Mouse (Mus musculus): ENCODE measurements around the gene Gpr34. TPM values are rescaled to one million over a fixed set of nuclear protein-coding genes. Genes with fewer than 3 reads are reported as not detected.

The Gpr34 gene
- 2.3 and 2.4 TPM in 2 replicates for polyA plus RNA-seq (2015; fragmentation: Nextera tagmentation; extraction: Ambion mirVana)

DNA sequence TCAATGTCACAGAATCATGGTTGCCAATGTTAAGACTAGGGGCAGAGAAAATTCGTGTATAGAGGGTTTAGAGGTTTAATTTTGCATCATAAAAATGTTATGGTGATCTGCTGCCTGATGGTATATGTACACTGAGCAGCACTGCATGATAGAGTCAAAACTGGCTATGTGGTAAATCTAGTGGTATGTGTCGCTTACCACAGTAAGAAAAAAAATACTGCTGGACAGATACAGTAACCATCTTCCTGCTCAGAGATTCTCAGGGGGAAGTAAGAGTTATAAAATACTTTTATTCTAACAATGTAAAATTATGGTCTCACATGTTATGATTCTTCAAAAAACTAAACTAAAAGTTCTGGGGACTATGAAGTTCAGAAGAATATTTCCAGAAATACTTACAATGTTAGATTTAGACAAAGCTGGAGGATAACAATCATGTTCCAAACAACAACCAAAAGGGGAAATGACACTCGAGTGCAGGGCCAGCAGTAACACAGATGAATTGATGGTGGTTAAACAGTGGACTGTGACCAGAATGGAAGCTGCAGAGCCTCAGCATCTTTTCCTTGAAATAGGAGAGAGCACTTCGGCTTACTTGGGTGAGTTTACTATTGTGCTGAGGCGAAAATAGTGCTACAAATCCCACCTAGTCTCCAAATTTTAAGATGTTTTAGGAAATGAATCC, at the start of gene Gpr34:
Gene Gpr34, plus strand, starts transcription at position 491 of the 685 bp plus-strand sequence.
- no peak within 1 kb of the TSS for H3K27ac ChIP-seq
- H3K9me3 ChIP-seq (replicated peaks) = no peaks in the 10 kb centered on the region
- H3K9ac ChIP-seq = no peak within 1 kb of the TSS
- H3K36me3 ChIP-seq (ENCODE audit: poor library complexity, severe bottlenecking) = no peaks in the 10 kb centered on the region
- ATAC-seq = no peak
- WGBS = 79% methylated on average over 5 of the region's 5 CpGs
- no peak within 1 kb of the TSS for H3K4me3 ChIP-seq
- H3K4me1 ChIP-seq = no peaks in the 10 kb centered on the region
- no peaks in the 10 kb centered on the region for H3K27me3 ChIP-seq
- H3K4me2 ChIP-seq = no peak within 1 kb of the TSS

DNA sequence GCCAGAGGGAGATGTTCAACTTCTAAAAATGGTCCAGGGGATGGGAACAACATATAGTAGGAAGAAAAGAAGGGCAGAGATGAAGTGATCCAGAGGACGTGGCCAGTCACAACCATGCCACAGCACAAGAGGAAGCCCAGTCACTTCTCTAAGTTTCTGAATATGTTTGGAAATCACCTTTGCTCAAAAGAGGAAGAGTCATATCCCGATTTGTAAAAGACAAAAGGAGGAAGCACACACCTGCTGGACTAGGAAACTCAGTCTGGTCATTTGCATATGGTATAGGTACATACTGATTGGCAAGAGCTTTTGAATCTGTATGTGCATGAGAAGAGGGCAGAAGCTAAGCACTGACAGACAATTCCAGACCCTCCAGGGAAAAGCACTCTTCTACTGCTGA, 32.5 kb upstream of the Gpr34 start:
- 70% methylated on average over 2 of the region's 2 CpGs for WGBS
- H3K4me3 ChIP-seq = no peak overlapping the region
- H3K9me3 ChIP-seq (replicated peaks) = no peaks in the 10 kb centered on the region
- no peak for ATAC-seq
- no peak overlapping the region for H3K27ac ChIP-seq
- H3K4me2 ChIP-seq = no peak overlapping the region
- H3K9ac ChIP-seq = no peak overlapping the region
- H3K27me3 ChIP-seq = no peaks in the 10 kb centered on the region
- no peaks in the 10 kb centered on the region for H3K36me3 ChIP-seq (ENCODE audit: poor library complexity, severe bottlenecking)
- no peaks in the 10 kb centered on the region for H3K4me1 ChIP-seq

DNA sequence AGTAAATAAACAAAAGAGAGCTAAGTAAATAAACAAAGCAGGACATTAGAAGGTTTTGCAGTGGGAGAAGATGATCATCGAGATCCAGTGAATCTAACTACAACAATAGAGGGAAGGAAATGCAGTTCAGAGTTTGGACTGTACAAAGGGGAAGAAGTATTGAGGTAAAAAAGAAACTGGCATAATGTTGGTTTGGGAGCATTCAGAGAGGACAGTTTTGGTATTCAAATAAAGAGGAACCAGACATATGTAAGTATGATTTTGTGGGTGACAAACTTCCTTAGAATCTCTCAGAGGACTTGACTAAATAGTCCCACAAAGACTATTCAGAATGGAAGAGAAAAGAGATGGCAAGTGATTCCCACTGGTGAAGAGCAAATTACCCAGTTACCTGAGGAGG, 31.9 kb upstream of the Gpr34 start:
- Histone ChIP-seq H3K36me3 (ENCODE audit: poor library complexity, severe bottlenecking) (no peaks in the 10 kb centered on the region), H3K4me1 (no peaks in the 10 kb centered on the region), H3K4me3 (no peak overlapping the region), H3K27ac (no peak overlapping the region), H3K9me3 (replicated peaks) (no peaks in the 10 kb centered on the region), H3K9ac (no peak overlapping the region), H3K4me2 (no peak overlapping the region), H3K27me3 (no peaks in the 10 kb centered on the region)
- 84% methylated on average over 1 of the region's 1 CpGs for WGBS
- no peak for ATAC-seq

DNA sequence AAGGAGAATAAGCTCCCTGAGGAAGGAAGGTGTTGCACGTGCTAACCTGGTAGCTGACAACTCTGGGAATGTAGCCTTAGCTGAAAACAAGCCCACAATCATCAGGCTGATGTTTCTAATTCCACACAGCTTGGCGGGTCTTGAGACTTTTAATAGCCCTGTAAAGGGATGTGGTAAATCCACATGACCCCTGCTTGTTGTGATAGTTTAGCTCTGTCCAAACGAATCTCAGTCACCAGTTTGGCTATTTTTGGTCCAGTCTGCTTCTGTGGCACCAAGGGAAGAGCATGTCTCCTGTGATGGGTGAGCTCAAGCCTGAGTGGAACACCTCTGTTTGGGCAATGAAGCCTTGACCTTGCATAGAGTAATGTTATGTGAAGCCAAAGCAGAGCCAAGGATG, 25.1 kb upstream of the Gpr34 start:
- Histone ChIP-seq H3K27me3 (no peaks in the 10 kb centered on the region), H3K4me2 (no peak overlapping the region), H3K36me3 (ENCODE audit: poor library complexity, severe bottlenecking) (no peaks in the 10 kb centered on the region), H3K9ac (no peak overlapping the region), H3K4me1 (no peaks in the 10 kb centered on the region), H3K9me3 (replicated peaks) (no peaks in the 10 kb centered on the region), H3K27ac (no peak overlapping the region), H3K4me3 (no peak overlapping the region)
- 75% methylated on average over 3 of the region's 3 CpGs for WGBS
- no peak for ATAC-seq

DNA sequence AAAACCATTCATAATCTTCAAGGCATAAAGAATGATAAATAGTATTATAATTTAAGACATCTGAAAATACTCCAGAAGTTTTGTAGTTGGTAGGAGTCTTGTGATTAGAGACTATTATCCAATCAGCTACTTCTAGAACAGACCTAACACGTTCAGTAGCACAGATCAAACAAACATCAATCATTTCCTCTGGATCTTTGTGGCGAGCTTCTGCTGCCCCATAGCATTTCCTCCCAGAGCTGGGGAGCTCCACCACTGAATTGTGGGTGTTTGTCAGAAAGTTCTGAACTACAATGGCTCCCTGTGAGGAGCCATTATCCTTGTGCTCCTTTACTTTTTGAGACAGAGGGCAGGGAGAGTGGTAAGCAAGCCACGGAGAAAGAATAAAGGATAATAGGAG, 24.1 kb upstream of the Gpr34 start:
- Histone ChIP-seq H3K9ac (no peak overlapping the region), H3K27me3 (no peaks in the 10 kb centered on the region), H3K4me3 (no peak overlapping the region), H3K36me3 (ENCODE audit: poor library complexity, severe bottlenecking) (no peaks in the 10 kb centered on the region), H3K4me2 (no peak overlapping the region), H3K4me1 (no peaks in the 10 kb centered on the region), H3K27ac (no peak overlapping the region), H3K9me3 (replicated peaks) (no peaks in the 10 kb centered on the region)
- 49% methylated on average over 3 of the region's 3 CpGs for WGBS
- ATAC-seq = no peak

DNA sequence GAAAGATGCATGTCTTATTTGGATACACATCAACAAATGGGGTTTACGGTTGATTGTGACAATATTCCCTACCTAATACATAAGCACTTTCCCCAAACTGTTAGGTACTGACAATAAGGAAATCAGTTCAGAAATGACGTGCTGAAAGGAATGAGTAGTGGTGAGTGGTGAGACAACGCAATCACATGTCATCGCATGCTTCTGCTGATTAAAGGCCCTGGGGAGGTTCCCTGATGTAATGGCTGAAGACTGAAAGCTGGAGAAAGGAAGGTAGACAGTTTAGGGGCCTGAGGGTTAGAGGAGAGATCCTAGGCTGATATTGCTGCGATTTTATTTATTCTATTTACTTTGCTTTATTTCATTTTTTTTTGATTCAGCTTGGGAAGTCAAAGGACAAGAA, 20.8 kb upstream of the Gpr34 start:
- 91% methylated on average over 5 of the region's 5 CpGs for WGBS

DNA sequence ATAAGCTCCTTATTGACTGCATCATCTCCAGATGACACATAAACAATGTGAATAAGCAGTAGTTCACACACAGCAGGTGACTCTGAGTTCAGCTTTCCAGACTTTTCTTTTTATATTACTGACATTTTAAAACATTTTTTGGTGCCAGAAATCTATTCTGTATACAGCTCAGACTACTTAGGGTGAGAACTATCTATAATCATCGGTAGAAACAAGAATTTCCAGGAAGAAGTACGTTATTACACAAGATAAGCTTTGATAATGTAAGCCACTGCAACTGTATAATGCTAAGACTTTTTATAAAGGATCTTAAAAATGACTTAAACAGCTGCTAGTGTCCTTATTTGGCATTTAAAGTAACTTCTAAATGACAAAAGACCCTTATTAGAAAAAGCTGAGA, 19.8 kb upstream of the Gpr34 start:
- no peak overlapping the region for H3K27ac ChIP-seq
- WGBS = 85% methylated on average over 2 of the region's 2 CpGs

More for the DNA sequence above, 20.8 kb upstream of the Gpr34 start:
- ATAC-seq = no peak
- Histone ChIP-seq H3K4me1 (no peaks in the 10 kb centered on the region), H3K9ac (no peak overlapping the region), H3K9me3 (replicated peaks) (no peaks in the 10 kb centered on the region), H3K4me2 (no peak overlapping the region), H3K4me3 (no peak overlapping the region), H3K27ac (no peak overlapping the region), H3K36me3 (ENCODE audit: poor library complexity, severe bottlenecking) (peaks cover 5% of the 10 kb centered on the region; the same call in 1 of the 2 replicates), H3K27me3 (no peaks in the 10 kb centered on the region)

DNA sequence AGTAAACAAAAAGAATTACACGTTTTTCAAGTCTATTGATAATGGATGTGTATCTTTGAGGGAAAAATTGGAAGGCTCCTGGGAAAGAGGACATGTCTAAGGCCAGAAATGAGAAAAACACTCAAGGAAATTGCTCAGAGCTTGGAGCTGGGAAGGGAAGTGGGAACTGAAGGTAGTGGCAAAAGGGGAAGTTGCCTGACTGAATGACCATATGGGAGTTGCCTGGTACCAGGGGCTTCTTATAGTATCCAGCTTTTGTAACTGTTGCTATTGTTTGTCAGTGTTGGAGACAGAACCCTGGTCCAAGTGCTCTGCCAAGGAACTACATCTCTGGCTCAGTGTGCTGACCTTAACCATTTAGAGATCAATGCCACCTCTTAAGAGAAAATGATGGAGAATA, 15.2 kb upstream of the Gpr34 start:
- Histone ChIP-seq H3K36me3 (ENCODE audit: poor library complexity, severe bottlenecking) (peaks cover 5% of the 10 kb centered on the region; the same call in 1 of the 2 replicates), H3K4me2 (no peak overlapping the region), H3K4me3 (no peak overlapping the region), H3K27ac (no peak overlapping the region), H3K9ac (no peak overlapping the region), H3K9me3 (replicated peaks) (no peaks in the 10 kb centered on the region), H3K4me1 (no peaks in the 10 kb centered on the region), H3K27me3 (no peaks in the 10 kb centered on the region)
- WGBS = 63% methylated on average over 1 of the region's 1 CpGs
- no peak for ATAC-seq

More for the DNA sequence above, 19.8 kb upstream of the Gpr34 start:
- H3K9me3 ChIP-seq (replicated peaks) = no peaks in the 10 kb centered on the region
- H3K27me3 ChIP-seq = no peaks in the 10 kb centered on the region
- peaks cover 5% of the 10 kb centered on the region; the same call in 1 of the 2 replicates for H3K36me3 ChIP-seq (ENCODE audit: poor library complexity, severe bottlenecking)
- H3K4me2 ChIP-seq = no peak overlapping the region
- no peaks in the 10 kb centered on the region for H3K4me1 ChIP-seq
- ATAC-seq = no peak
- no peak overlapping the region for H3K9ac ChIP-seq
- H3K4me3 ChIP-seq = no peak overlapping the region

DNA sequence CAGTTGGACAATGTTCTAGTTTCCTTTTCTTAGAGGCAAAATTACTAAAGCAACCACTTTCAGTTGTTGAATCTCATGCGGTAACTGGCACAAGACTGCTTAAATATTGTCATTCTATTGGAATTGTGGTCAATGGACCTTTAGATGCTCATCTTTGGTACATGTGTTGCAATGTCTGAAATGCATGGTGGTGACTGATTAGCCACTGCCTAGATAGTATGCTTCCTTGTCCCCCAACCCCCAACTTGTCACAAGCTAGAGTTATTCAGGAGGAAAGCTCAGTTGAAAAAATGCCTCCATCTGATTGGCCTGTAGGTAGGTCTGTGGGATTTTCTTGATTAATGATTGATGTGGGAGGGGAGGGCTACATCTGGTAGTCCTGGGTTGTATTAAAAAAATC, 14.6 kb upstream of the Gpr34 start:
- Histone ChIP-seq H3K4me3 (no peak overlapping the region), H3K9me3 (replicated peaks) (no peaks in the 10 kb centered on the region), H3K4me2 (no peak overlapping the region), H3K27me3 (no peaks in the 10 kb centered on the region), H3K4me1 (no peaks in the 10 kb centered on the region), H3K36me3 (ENCODE audit: poor library complexity, severe bottlenecking) (peaks cover 5% of the 10 kb centered on the region; the same call in 1 of the 2 replicates), H3K27ac (no peak overlapping the region), H3K9ac (no peak overlapping the region)
- ATAC-seq = no peak
- WGBS = 96% methylated on average over 1 of the region's 1 CpGs

DNA sequence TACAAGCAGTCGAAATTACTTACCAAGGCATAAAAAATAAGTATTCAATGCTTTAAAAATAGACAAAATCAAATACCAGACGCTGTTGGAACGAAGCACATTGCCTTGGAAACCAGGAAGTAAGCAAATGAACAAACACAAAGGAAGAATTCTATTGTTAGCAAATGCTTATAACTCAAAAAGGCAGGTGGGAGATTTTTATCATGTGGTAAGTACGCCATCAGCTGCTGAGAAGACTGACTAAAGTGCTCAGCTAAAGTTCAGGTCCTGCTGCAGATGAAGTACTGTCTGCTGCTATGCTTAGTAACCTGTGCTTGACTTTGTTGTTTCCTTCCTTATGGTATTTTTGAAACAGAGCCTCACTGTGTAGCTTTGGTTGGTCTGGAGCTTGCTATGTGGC, 13.4 kb upstream of the Gpr34 start:
- Histone ChIP-seq H3K9ac (no peak overlapping the region), H3K4me1 (no peaks in the 10 kb centered on the region), H3K9me3 (replicated peaks) (no peaks in the 10 kb centered on the region), H3K36me3 (ENCODE audit: poor library complexity, severe bottlenecking) (peaks cover 3% of the 10 kb centered on the region; the same call in 1 of the 2 replicates), H3K27ac (no peak overlapping the region), H3K4me2 (no peak overlapping the region), H3K27me3 (no peaks in the 10 kb centered on the region), H3K4me3 (no peak overlapping the region)
- ATAC-seq = no peak
- WGBS = 81% methylated on average over 4 of the region's 4 CpGs

DNA sequence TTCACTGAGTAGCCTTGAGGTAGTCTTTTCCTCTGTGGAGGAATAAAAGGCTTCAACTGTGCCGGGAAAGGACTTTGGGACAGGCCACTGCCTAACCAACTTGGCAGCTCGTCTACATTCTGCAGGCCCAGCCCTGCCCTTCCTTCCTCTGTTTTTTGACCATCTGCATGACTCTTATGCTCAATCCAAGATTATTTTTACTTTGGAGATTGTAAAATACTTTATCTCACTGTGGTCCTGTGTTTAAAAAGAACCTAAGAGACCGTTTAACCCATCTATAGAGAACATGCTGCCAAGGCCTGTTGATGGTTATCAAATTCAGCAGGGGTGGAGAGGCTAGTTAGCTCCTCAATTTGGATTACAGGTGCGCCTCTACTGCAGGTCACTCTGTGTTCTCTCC, 10.4 kb upstream of the Gpr34 start:
- no peaks in the 10 kb centered on the region for H3K36me3 ChIP-seq (ENCODE audit: poor library complexity, severe bottlenecking)
- ATAC-seq = no peak
- WGBS = 82% methylated on average over 4 of the region's 4 CpGs
- H3K4me2 ChIP-seq = no peak overlapping the region
- no peaks in the 10 kb centered on the region for H3K9me3 ChIP-seq (replicated peaks)
- no peak overlapping the region for H3K4me3 ChIP-seq
- H3K27me3 ChIP-seq = no peaks in the 10 kb centered on the region
- H3K9ac ChIP-seq = no peak overlapping the region
- H3K4me1 ChIP-seq = no peaks in the 10 kb centered on the region
- H3K27ac ChIP-seq = no peak overlapping the region

DNA sequence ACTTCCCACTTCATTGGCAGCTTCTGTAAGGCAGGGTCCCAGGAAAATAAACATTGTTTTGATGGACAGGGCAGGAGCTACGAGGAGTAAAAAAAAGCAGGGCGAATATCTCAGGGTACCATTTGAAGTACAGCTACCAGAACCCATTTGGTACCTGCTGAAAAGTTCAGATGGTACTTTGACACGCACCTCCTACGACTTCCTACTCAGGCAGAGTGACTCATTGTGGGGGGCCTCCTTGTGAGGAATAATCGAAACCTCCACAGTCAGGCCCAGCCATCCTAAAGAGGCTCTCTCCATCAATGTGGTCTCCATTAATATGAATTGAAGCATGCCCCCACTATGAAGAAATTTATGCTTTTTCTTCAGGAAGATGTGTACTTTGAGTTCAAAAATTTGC, 9.2 kb upstream of the Gpr34 start:
- no peak overlapping the region for H3K4me2 ChIP-seq
- H3K27ac ChIP-seq = no peak overlapping the region
- H3K36me3 ChIP-seq (ENCODE audit: poor library complexity, severe bottlenecking) = no peaks in the 10 kb centered on the region
- no peak overlapping the region for H3K4me3 ChIP-seq
- ATAC-seq = no peak
- H3K9ac ChIP-seq = no peak overlapping the region
- H3K27me3 ChIP-seq = no peaks in the 10 kb centered on the region
- no peaks in the 10 kb centered on the region for H3K4me1 ChIP-seq
- no peaks in the 10 kb centered on the region for H3K9me3 ChIP-seq (replicated peaks)
- WGBS = 88% methylated on average over 5 of the region's 5 CpGs

DNA sequence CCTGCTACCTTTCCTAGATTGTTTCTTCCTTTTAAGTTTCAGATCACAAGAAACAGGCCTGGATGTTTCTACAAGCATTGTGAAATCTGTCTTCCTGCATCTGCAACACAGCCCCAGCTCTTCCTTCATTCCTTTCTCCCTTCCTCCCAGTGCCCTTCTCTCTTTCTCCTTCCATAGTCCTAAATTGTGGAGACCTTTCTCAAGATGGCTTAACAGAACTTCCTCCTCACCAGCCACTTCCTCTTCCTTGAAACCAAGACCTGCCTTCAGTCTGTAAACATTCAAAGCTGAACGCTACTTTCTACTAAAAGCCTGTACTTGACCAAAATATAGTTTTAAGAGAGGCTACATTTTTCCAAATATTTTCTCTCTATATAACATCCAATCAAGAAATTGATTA, 4.5 kb downstream of the Gpr34 start:
- Histone ChIP-seq H3K4me1 (no peaks in the 10 kb centered on the region), H3K4me3 (no peak overlapping the region), H3K4me2 (no peak overlapping the region), H3K36me3 (ENCODE audit: poor library complexity, severe bottlenecking) (no peaks in the 10 kb centered on the region), H3K9ac (no peak overlapping the region), H3K27ac (no peak overlapping the region), H3K9me3 (replicated peaks) (no peaks in the 10 kb centered on the region), H3K27me3 (no peaks in the 10 kb centered on the region)
- WGBS = 84% methylated on average over 1 of the region's 1 CpGs
- no peak for ATAC-seq
